Comparison of ENCODE assay signal across 15 mouse cellular contexts in the genomic region with DNA sequence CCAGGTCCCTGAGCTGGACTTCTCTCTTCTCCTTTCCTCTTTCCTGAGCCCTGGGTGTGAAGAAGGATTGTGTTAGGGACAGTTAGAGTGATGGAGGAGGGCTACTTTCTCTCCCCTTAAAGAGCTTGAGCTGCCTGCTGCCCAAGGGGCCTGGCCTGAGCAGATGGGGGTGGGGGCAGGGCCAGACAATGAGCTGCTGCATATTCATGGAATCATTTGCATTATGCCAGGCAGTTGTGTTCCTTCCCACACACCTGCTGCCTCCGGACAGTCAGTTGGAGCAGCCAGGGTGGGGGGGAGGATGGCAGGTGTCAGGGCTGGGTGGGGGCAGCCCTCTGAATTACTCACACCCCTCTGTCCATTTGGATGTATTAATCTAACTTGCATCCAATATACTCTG. TPM values are rescaled to one million over a fixed set of nuclear protein-coding genes. Genes with fewer than 3 reads are reported as not detected.
DNase-seq lines count a peak whose midpoint lies in the region; ATAC-seq and TF ChIP-seq lines count a peak whose summit lies in the region.
"Had no signal": no experiment of that assay in that cellular context is flagged by ENCODE, and none has a peak within 500 bp of the region (broad histone marks: within the 10 kb centered on the region; RNA-seq: fewer than 3 reads in every experiment).

No protein-coding gene starts in this region.

- peak; percentile 90 for ATAC-seq in hindbrain, embryonic 11.5 days (ENCODE audit: low FRiP score)
- peak; percentile 46 for ATAC-seq in midbrain, embryonic 16.5 days
- no peak for ATAC-seq in erythroblast, adult 5-6 weeks (replicated peaks; ENCODE audit: low FRiP score, poor library complexity, severe bottlenecking)
- ATAC-seq: Patski had no signal

- TF ChIP-seq CTCF in brain, embryonic 14.5 days (IDR thresholded peaks at IDR 0.05; ENCODE audit: borderline replicate concordance, extremely low read depth, insufficient read depth, insufficient read length) = no peak

- H3K9ac ChIP-seq in hindbrain, embryonic 11.5 days (ENCODE audit: low read depth, low read length) = peak overlapping the region; percentile 19; the same call in 1 of the 2 replicates
- peak overlapping the region; percentile 27; the same call in 1 of the 2 replicates for H3K9ac ChIP-seq in midbrain, embryonic 16.5 days (ENCODE audit: low read depth, low read length)
- H3K9ac ChIP-seq: limb, embryonic 12.5 days had no signal

- 6% methylated on average over 1 of the region's 1 CpGs for WGBS in hindbrain, embryonic 11.5 days
- WGBS in midbrain, embryonic 16.5 days = 0% methylated on average over 1 of the region's 1 CpGs

- peak overlapping the region; percentile 23 for H3K4me2 ChIP-seq in hindbrain, embryonic 11.5 days (replicated peaks; ENCODE audit: low read depth, low read length)
- H3K4me2 ChIP-seq in midbrain, embryonic 16.5 days (ENCODE audit: low read length) = peak overlapping the region; percentile 5; the same call in 1 of the 2 replicates
- H3K4me2 ChIP-seq: limb, embryonic 12.5 days had no signal

- H3K9me3 ChIP-seq in hindbrain, embryonic 11.5 days (ENCODE audit: control insufficient read depth, low read length) = no peaks in the 10 kb centered on the region
- no peaks in the 10 kb centered on the region for H3K9me3 ChIP-seq in midbrain, embryonic 16.5 days (replicated peaks; ENCODE audit: control insufficient read depth, low read length, poor library complexity, severe bottlenecking)
- H3K9me3 ChIP-seq: limb, embryonic 12.5 days had no signal

- peak overlapping the region; percentile 95 for H3K27ac ChIP-seq in hindbrain, embryonic 11.5 days (ENCODE audit: low read depth, low read length)
- peak overlapping the region; percentile 48; the same call in 1 of the 2 replicates for H3K27ac ChIP-seq in midbrain, embryonic 16.5 days (ENCODE audit: low read length)
- H3K27ac ChIP-seq: limb, embryonic 12.5 days had no signal

- peaks cover 23% of the 10 kb centered on the region for H3K4me1 ChIP-seq in hindbrain, embryonic 11.5 days (replicated peaks; ENCODE audit: control insufficient read depth, insufficient read depth, low read length)
- peaks cover 22% of the 10 kb centered on the region for H3K4me1 ChIP-seq in midbrain, embryonic 16.5 days (ENCODE audit: control insufficient read depth, insufficient read depth, low read length)
- H3K4me1 ChIP-seq: limb, embryonic 12.5 days had no signal

- H3K36me3 ChIP-seq in hindbrain, embryonic 11.5 days (ENCODE audit: control insufficient read depth, insufficient read depth, low read length) = peaks cover 9% of the 10 kb centered on the region
- H3K36me3 ChIP-seq in midbrain, embryonic 16.5 days (ENCODE audit: control insufficient read depth, insufficient read depth, low read length) = peaks cover 17% of the 10 kb centered on the region
- H3K36me3 ChIP-seq: limb, embryonic 12.5 days had no signal

- no peaks in the 10 kb centered on the region for H3K27me3 ChIP-seq in hindbrain, embryonic 11.5 days (ENCODE audit: control insufficient read depth, insufficient read depth, low read length)
- no peaks in the 10 kb centered on the region for H3K27me3 ChIP-seq in midbrain, embryonic 16.5 days (ENCODE audit: control insufficient read depth, insufficient read depth, low read depth, low read length)

- DNase-seq in frontal cortex, postnatal 36 days (ENCODE audit: low spot score in 2 of 2) = peak; percentile 64
- DNase-seq in frontal cortex, postnatal 10 days (ENCODE audit: low spot score in 2 of 2) = no peak
- DNase-seq in brain, embryonic 14.5 days (ENCODE audit: low read depth) = peak; percentile 90
- peak; percentile 79 for DNase-seq in hindbrain, embryonic 11.5 days (ENCODE audit: low spot score)
- DNase-seq in adrenal gland, postnatal 36 days = no peak
- DNase-seq in spleen, adult 18-20 months = no peak
- DNase-seq: gastrocnemius, postnatal 14 days; heart, postnatal 10 days; lung, postnatal 10 days had no signal

- no peak overlapping the region for H3K4me3 ChIP-seq in hindbrain, embryonic 11.5 days (ENCODE audit: low read depth, low read length)
- no peak overlapping the region for H3K4me3 ChIP-seq in midbrain, embryonic 16.5 days (ENCODE audit: low read depth, low read length)
- H3K4me3 ChIP-seq: limb, embryonic 12.5 days had no signal

- no peak for TF ChIP-seq POLR2A in brain, embryonic 14.5 days (IDR thresholded peaks at IDR 0.05; ENCODE audit: borderline replicate concordance, extremely low read depth, insufficient read depth, insufficient read length, poor library complexity, severe bottlenecking)

RNA-seq across cellular contexts. Expression of a gene that starts 16.7 kb away (rescaled TPM):
- polyA plus RNA-seq in brain, embryonic 14.5 days (2012; rRNA removed) = 20.7 and 52.7 TPM in 2 replicates
- 12.7 and 18.0 TPM in 2 replicates for polyA plus RNA-seq in hindbrain, embryonic 11.5 days (2014; fragmentation: Nextera tagmentation; extraction: Ambion mirVana)
- 11.9 and 14.3 TPM in 2 replicates for polyA plus RNA-seq in midbrain, embryonic 16.5 days (2015; fragmentation: Nextera tagmentation; extraction: Ambion mirVana)
- total RNA-seq in erythroblast, adult 5-6 weeks (2015; ENCODE audit: low replicate concordance) = not detected in 2 replicates
- not detected in 2 replicates for total RNA-seq in erythroblast, adult 5-6 weeks (2017; ENCODE audit: low replicate concordance)
- 1 to 10 TPM; 3.7 to 5.4 TPM for total RNA-seq in adrenal gland, postnatal 36 days (2021)

RNA-seq across cellular contexts. Expression of a gene that starts 32.2 kb away (rescaled TPM):
- polyA plus RNA-seq in brain, embryonic 14.5 days (2012; rRNA removed) = 26.5 and 33.3 TPM in 2 replicates
- polyA plus RNA-seq in hindbrain, embryonic 11.5 days (2014; fragmentation: Nextera tagmentation; extraction: Ambion mirVana) = 22.9 and 27.3 TPM in 2 replicates
- polyA plus RNA-seq in midbrain, embryonic 16.5 days (2015; fragmentation: Nextera tagmentation; extraction: Ambion mirVana) = 24.7 and 31.2 TPM in 2 replicates
- 5.2 TPM in 1 of 2 replicates, not detected in the other for total RNA-seq in erythroblast, adult 5-6 weeks (2015; ENCODE audit: low replicate concordance)
- 5.8 and 16.9 TPM in 2 replicates for total RNA-seq in erythroblast, adult 5-6 weeks (2017; ENCODE audit: low replicate concordance)
- 10 to 100 TPM; 11.5 to 12.1 TPM for total RNA-seq in adrenal gland, postnatal 36 days (2021)

RNA-seq across cellular contexts. Expression of a gene that starts 44.8 kb away (rescaled TPM):
- 2.1 and 2.7 TPM in 2 replicates for polyA plus RNA-seq in brain, embryonic 14.5 days (2012; rRNA removed)
- 0.46 TPM in 1 of 2 replicates, not detected in the other for polyA plus RNA-seq in hindbrain, embryonic 11.5 days (2014; fragmentation: Nextera tagmentation; extraction: Ambion mirVana)
- 0.52 and 0.79 TPM in 2 replicates for polyA plus RNA-seq in midbrain, embryonic 16.5 days (2015; fragmentation: Nextera tagmentation; extraction: Ambion mirVana)
- total RNA-seq in erythroblast, adult 5-6 weeks (2015; ENCODE audit: low replicate concordance) = not detected in 2 replicates
- not detected in 2 replicates for total RNA-seq in erythroblast, adult 5-6 weeks (2017; ENCODE audit: low replicate concordance)
- not detected for total RNA-seq in adrenal gland, postnatal 36 days (2021)
- total RNA-seq: gastrocnemius, postnatal 14 days; heart, postnatal 10 days had no signal
- polyA plus RNA-seq: C2C12; kidney, embryonic 14.5 days; limb, embryonic 12.5 days; Patski had no signal

RNA-seq across cellular contexts. Expression of a gene that starts 48.7 kb away (rescaled TPM):
- polyA plus RNA-seq in brain, embryonic 14.5 days (2012; rRNA removed) = 14.2 and 16.1 TPM in 2 replicates
- polyA plus RNA-seq in hindbrain, embryonic 11.5 days (2014; fragmentation: Nextera tagmentation; extraction: Ambion mirVana) = 4.6 TPM in 2 replicates
- 3.9 and 5.1 TPM in 2 replicates for polyA plus RNA-seq in midbrain, embryonic 16.5 days (2015; fragmentation: Nextera tagmentation; extraction: Ambion mirVana)
- total RNA-seq in erythroblast, adult 5-6 weeks (2015; ENCODE audit: low replicate concordance) = not detected in 2 replicates
- total RNA-seq in erythroblast, adult 5-6 weeks (2017; ENCODE audit: low replicate concordance) = 0.43 TPM in 1 of 2 replicates, not detected in the other
- 10 to 100 TPM; 10.3 to 12.2 TPM for total RNA-seq in adrenal gland, postnatal 36 days (2021)

Comparison
In these comparisons a context has a peak if more than half of its experiments do, and no peak if none do; other contexts are left out.
1. DNase-seq: peak in frontal cortex, postnatal 36 days (2 of 2), brain, embryonic 14.5 days (single experiment) and hindbrain, embryonic 11.5 days (single experiment); none in frontal cortex, postnatal 10 days (0 of 2), adrenal gland, postnatal 36 days (0 of 2) and spleen, adult 18-20 months (0 of 2).